Mouse (Mus musculus) splenic B cell, adult 2 months (primary cell): Measurements from ENCODE around the gene Prss50.

Experiments used
- DNase-seq: peaks from one replicate; pipeline ENCODE4 v3.0.0-alpha.2; 2011; ENCODE audit warnings: low read depth, low spot score
- H3K27me3 ChIP-seq: 2 replicates; pipeline ENCODE4 v1.6.1; 2012; ENCODE audit warnings: mild to moderate bottlenecking, low read length, moderate library complexity, mixed read lengths; ENCODE audit not compliant: control insufficient read depth, poor library complexity, insufficient read depth, severe bottlenecking
- H3K36me3 ChIP-seq: 2 replicates; pipeline ENCODE4 v1.6.1; 2012; ENCODE audit warnings: mild to moderate bottlenecking, low read length, moderate library complexity, mixed read lengths; ENCODE audit not compliant: control insufficient read depth, poor library complexity, insufficient read depth, severe bottlenecking

The Prss50 gene

GRCm38 (mm10) chr9:110907838-110908630 is 50.3 kb downstream of the Prss50 start:
- Histone ChIP-seq H3K36me3 (no peaks in the 10 kb centered on the region), H3K27me3 (no peaks in the 10 kb centered on the region)
- no peak for DNase-seq

- DNase-seq, result no peak
- Histone ChIP-seq H3K36me3 (no peaks in the 10 kb centered on the region), H3K27me3 (no peaks in the 10 kb centered on the region)
These were observed 50.9 kb downstream of the Prss50 start for GRCm38 (mm10) chr9:110908631-110909016.

- DNase-seq, result no peak
- H3K36me3 ChIP-seq, result no peaks in the 10 kb centered on the region
- no peaks in the 10 kb centered on the region for H3K27me3 ChIP-seq
These were observed 51.7 kb downstream of the Prss50 start for GRCm38 (mm10) chr9:110909371-110909967.
